Mouse (Mus musculus) kidney, embryonic 15.5 days (tissue): ENCODE results near the gene Gstp3. TPM values are rescaled to one million over a fixed set of nuclear protein-coding genes. Genes with fewer than 3 reads are reported as not detected.

Experiments
- ATAC-seq: fragments of 200-750 bp; cut with Nextera tagmentation; replicated peaks from 2 replicates; pipeline ENCODE4 v1.8.0; 2017; ENCODE audit warnings: moderate TSS enrichment; ENCODE audit not compliant: low FRiP score
- H3K27ac ChIP-seq: fragments of 300-500 bp; sonication (generic); 2 replicates; pipeline ENCODE4 v1.5.1; 2015; ENCODE audit warnings: mild to moderate bottlenecking, inconsistent platforms
- H3K27me3 ChIP-seq: fragments of 300-500 bp; sonication (generic); 2 replicates; pipeline ENCODE4 v1.6.1; 2015; ENCODE audit warnings: inconsistent platforms
- H3K36me3 ChIP-seq: fragments of 300-500 bp; sonication (generic); 2 replicates; pipeline ENCODE4 v1.6.1; 2015; ENCODE audit warnings: inconsistent platforms
- H3K4me1 ChIP-seq: fragments of 300-500 bp; sonication (generic); 2 replicates; pipeline ENCODE4 v1.6.1; 2015; ENCODE audit warnings: inconsistent platforms
- H3K4me2 ChIP-seq: fragments of 300-500 bp; sonication (generic); 2 replicates; pipeline ENCODE4 v1.6.1; 2015; ENCODE audit warnings: moderate library complexity, mild to moderate bottlenecking, inconsistent platforms
- H3K4me3 ChIP-seq: fragments of 300-500 bp; sonication (generic); replicated peaks from 2 replicates; pipeline ENCODE4 v1.5.1; 2015; ENCODE audit warnings: mild to moderate bottlenecking, inconsistent platforms
- H3K9ac ChIP-seq: fragments of 300-500 bp; sonication (generic); 2 replicates; pipeline ENCODE4 v1.6.1; 2015; ENCODE audit warnings: mild to moderate bottlenecking, inconsistent platforms
- H3K9me3 ChIP-seq: fragments of 300-500 bp; sonication (generic); replicated peaks from 2 replicates; pipeline ENCODE4 v1.6.1; 2016; ENCODE audit warnings: inconsistent platforms
- WGBS: fragments of 180-500 bp; shearing (Covaris S2); methylation state at CpG from one replicate; pipeline ENCODE4 v1.1.7; 2015; ENCODE audit warnings: mixed read lengths; 5-methylcytosine and 5-hydroxymethylcytosine counted together
- polyA plus RNA-seq: library from polyadenylated mRNA; unstranded; fragments of >200 nt; fragmentation: Nextera tagmentation; extraction: Ambion mirVana; gene quantifications from 2 replicates; pipeline ENCODE4 v1.2.1, GENCODE M21; 2015

The Gstp3 gene
- 0.73 and 1.4 TPM in 2 replicates for polyA plus RNA-seq

- WGBS = 78% methylated on average over 15 of the region's 15 CpGs
- Histone ChIP-seq H3K36me3 (no peaks in the 10 kb centered on the region), H3K27me3 (no peaks in the 10 kb centered on the region), H3K4me2 (no peak within 1 kb of the TSS), H3K27ac (no peak within 1 kb of the TSS), H3K9me3 (no peaks in the 10 kb centered on the region), H3K4me1 (no peaks in the 10 kb centered on the region), H3K4me3 (no peak within 1 kb of the TSS), H3K9ac (no peak within 1 kb of the TSS)
- 0 out of 2 replicates have a peak, but pooled peaks have one; percentile 33 for ATAC-seq
Measured at GRCm38 (mm10) chr19:4059069-4059740, at the start of gene Gstp3. Gene Gstp3, minus strand, starts transcription at chr19:4059569.

GRCm38 (mm10) chr19:4108535-4108934 is 49.2 kb upstream of the Gstp3 start:
- ATAC-seq = no peak
- Histone ChIP-seq H3K27ac (no peak overlapping the region), H3K4me3 (no peak overlapping the region), H3K9me3 (no peaks in the 10 kb centered on the region), H3K27me3 (no peaks in the 10 kb centered on the region), H3K4me2 (no peak overlapping the region), H3K36me3 (peaks cover 30% of the 10 kb centered on the region), H3K9ac (no peak overlapping the region), H3K4me1 (peaks cover 32% of the 10 kb centered on the region)
- WGBS = 85% methylated on average over 9 of the region's 9 CpGs

- H3K4me2 ChIP-seq = no peak overlapping the region
- H3K4me3 ChIP-seq = no peak overlapping the region
- no peak overlapping the region for H3K9ac ChIP-seq
- H3K4me1 ChIP-seq = peaks cover 20% of the 10 kb centered on the region; the same call in 1 of the 2 replicates
- H3K36me3 ChIP-seq = peaks cover 14% of the 10 kb centered on the region
- no peaks in the 10 kb centered on the region for H3K9me3 ChIP-seq
- 93% methylated on average over 14 of the region's 14 CpGs for WGBS
- no peak for ATAC-seq
- peaks cover 16% of the 10 kb centered on the region for H3K27me3 ChIP-seq
- no peak overlapping the region for H3K27ac ChIP-seq
Measured at GRCm38 (mm10) chr19:4106654-4107053, 47.3 kb upstream of the Gstp3 start.

- 85% methylated on average over 16 of the region's 16 CpGs for WGBS
Measured at GRCm38 (mm10) chr19:4104675-4105194, 45.4 kb upstream of the Gstp3 start.

GRCm38 (mm10) chr19:4103792-4104191 is 44.4 kb upstream of the Gstp3 start:
- Histone ChIP-seq H3K4me2 (no peak overlapping the region), H3K36me3 (peaks cover 9% of the 10 kb centered on the region; the same call in 1 of the 2 replicates), H3K4me1 (peaks cover 35% of the 10 kb centered on the region), H3K9ac (no peak overlapping the region), H3K9me3 (no peaks in the 10 kb centered on the region), H3K27ac (no peak overlapping the region), H3K4me3 (no peak overlapping the region), H3K27me3 (peaks cover 34% of the 10 kb centered on the region)
- ATAC-seq = no peak
- WGBS = 83% methylated on average over 3 of the region's 3 CpGs

More at GRCm38 (mm10) chr19:4104675-4105194, 45.4 kb upstream of the Gstp3 start:
- ATAC-seq = no peak
- H3K4me1 ChIP-seq = peaks cover 29% of the 10 kb centered on the region
- no peak overlapping the region for H3K4me2 ChIP-seq
- H3K36me3 ChIP-seq = peaks cover 11% of the 10 kb centered on the region
- H3K27ac ChIP-seq = no peak overlapping the region
- H3K27me3 ChIP-seq = peaks cover 34% of the 10 kb centered on the region
- no peaks in the 10 kb centered on the region for H3K9me3 ChIP-seq
- no peak overlapping the region for H3K9ac ChIP-seq
- H3K4me3 ChIP-seq = no peak overlapping the region

- H3K36me3 ChIP-seq = peaks cover 9% of the 10 kb centered on the region; the same call in 1 of the 2 replicates
- no peak overlapping the region for H3K4me2 ChIP-seq
- no peaks in the 10 kb centered on the region for H3K9me3 ChIP-seq
- H3K27ac ChIP-seq = no peak overlapping the region
- H3K27me3 ChIP-seq = peaks cover 34% of the 10 kb centered on the region
- no peak overlapping the region for H3K9ac ChIP-seq
- WGBS = 90% methylated on average over 18 of the region's 18 CpGs
- ATAC-seq = no peak
- H3K4me1 ChIP-seq = peaks cover 40% of the 10 kb centered on the region
- no peak overlapping the region for H3K4me3 ChIP-seq
Measured at GRCm38 (mm10) chr19:4103294-4103693, 43.9 kb upstream of the Gstp3 start.

GRCm38 (mm10) chr19:4102626-4103025 is 43.3 kb upstream of the Gstp3 start:
- Histone ChIP-seq H3K36me3 (peaks cover 7% of the 10 kb centered on the region; the same call in 1 of the 2 replicates), H3K4me2 (no peak overlapping the region), H3K4me1 (peaks cover 47% of the 10 kb centered on the region), H3K9ac (no peak overlapping the region), H3K27ac (no peak overlapping the region), H3K27me3 (peaks cover 34% of the 10 kb centered on the region), H3K4me3 (no peak overlapping the region), H3K9me3 (no peaks in the 10 kb centered on the region)
- 92% methylated on average over 12 of the region's 12 CpGs for WGBS
- ATAC-seq = no peak

GRCm38 (mm10) chr19:4102049-4102448 is 42.7 kb upstream of the Gstp3 start:
- H3K27me3 ChIP-seq = peaks cover 34% of the 10 kb centered on the region
- H3K4me2 ChIP-seq = no peak overlapping the region
- WGBS = 86% methylated on average over 2 of the region's 2 CpGs
- no peak for ATAC-seq
- no peak overlapping the region for H3K4me3 ChIP-seq
- H3K9ac ChIP-seq = no peak overlapping the region
- H3K4me1 ChIP-seq = peaks cover 50% of the 10 kb centered on the region
- peaks cover 7% of the 10 kb centered on the region; the same call in 1 of the 2 replicates for H3K36me3 ChIP-seq
- no peak overlapping the region for H3K27ac ChIP-seq
- H3K9me3 ChIP-seq = no peaks in the 10 kb centered on the region

- Histone ChIP-seq H3K4me1 (peaks cover 51% of the 10 kb centered on the region), H3K4me3 (peak overlapping the region; percentile 65; the same call in 1 of the 2 replicates), H3K27ac (no peak overlapping the region), H3K4me2 (peak overlapping the region; percentile 81), H3K36me3 (peaks cover 7% of the 10 kb centered on the region; the same call in 1 of the 2 replicates), H3K9me3 (no peaks in the 10 kb centered on the region), H3K27me3 (peaks cover 34% of the 10 kb centered on the region), H3K9ac (0 out of 2 replicates have a peak overlapping the region, but pooled peaks have one; percentile 43)
- ATAC-seq = no peak
- WGBS = 77% methylated on average over 6 of the region's 6 CpGs
Measured at GRCm38 (mm10) chr19:4101466-4101865, 42.1 kb upstream of the Gstp3 start.

GRCm38 (mm10) chr19:4100718-4101261 is 41.4 kb upstream of the Gstp3 start:
- Histone ChIP-seq H3K4me2 (peak overlapping the region; percentile 81), H3K27me3 (peaks cover 34% of the 10 kb centered on the region), H3K4me1 (peaks cover 58% of the 10 kb centered on the region), H3K9me3 (no peaks in the 10 kb centered on the region), H3K4me3 (peak overlapping the region; percentile 65), H3K36me3 (peaks cover 7% of the 10 kb centered on the region; the same call in 1 of the 2 replicates), H3K9ac (peak overlapping the region; percentile 43), H3K27ac (peak overlapping the region; percentile 6; the same call in 1 of the 2 replicates)
- no peak for ATAC-seq
- WGBS = 2% methylated on average over 52 of the region's 52 CpGs

GRCm38 (mm10) chr19:4099837-4100717 is 40.7 kb upstream of the Gstp3 start, which contains the start of gene Pitpnm1:
Gene Pitpnm1, plus strand, starts transcription at chr19:4099998.
- H3K27ac ChIP-seq = peak within 1 kb of the TSS; percentile 14
- ATAC-seq = no peak

More at GRCm38 (mm10) chr19:4099837-4100717, 40.7 kb upstream of the Gstp3 start, which contains the start of gene Pitpnm1:
- WGBS = 1% methylated on average over 53 of the region's 53 CpGs
- H3K27me3 ChIP-seq = peaks cover 34% of the 10 kb centered on the region
- H3K4me1 ChIP-seq = peaks cover 58% of the 10 kb centered on the region
- 0 out of 2 replicates have a peak, but pooled peaks cover 3% of the 10 kb centered on the region for H3K36me3 ChIP-seq
- H3K4me2 ChIP-seq = peak within 1 kb of the TSS; percentile 81
- H3K9ac ChIP-seq = peak within 1 kb of the TSS; percentile 43
- H3K4me3 ChIP-seq = peak within 1 kb of the TSS; percentile 65
- no peaks in the 10 kb centered on the region for H3K9me3 ChIP-seq
